14 mouse cellular contexts compared by ENCODE assay signal in genomic region chr2:20676379-20676778, GRCm38 (mm10).
DNase-seq lines count a peak whose midpoint lies in the region; ATAC-seq and TF ChIP-seq lines count a peak whose summit lies in the region.
"Had no signal": no experiment of that assay in that cellular context is flagged by ENCODE, and none has a peak within 500 bp of the region (broad histone marks: within the 10 kb centered on the region; RNA-seq: fewer than 3 reads in every experiment).

No protein-coding gene starts in this region.

- 0 out of 2 replicates have a peak, but pooled peaks have one; percentile 1 for TF ChIP-seq CTCF in cerebellum, adult 2 months (IDR thresholded peaks at IDR 0.05; ENCODE audit: borderline replicate concordance, insufficient read depth, low read depth, low read length)

- H3K4me1 ChIP-seq in cerebellum, adult 2 months (ENCODE audit: control insufficient read depth, insufficient read depth, low read length), result no peaks in the 10 kb centered on the region
- H3K4me1 ChIP-seq: forebrain, embryonic 12.5 days; heart, embryonic 10.5 days; hindbrain, embryonic 15.5 days; midbrain, embryonic 10.5 days; neural tube, embryonic 12.5 days had no signal

- DNase-seq in cerebellum, adult 2 months, result no peak
- no peak for DNase-seq in cerebellum, postnatal 36 days
- peak; percentile 33 for DNase-seq in kidney, postnatal 10 days
- DNase-seq in kidney, adult 11 months, result no peak
- peak; percentile 33 for DNase-seq in 416B (ENCODE audit: low read depth)
- peak; percentile 8 for DNase-seq in c-Kit-negative CD71-positive TER-119-positive erythroid progenitor cells, embryonic 14.5 days (ENCODE audit: low read depth, low spot score)
- no peak for DNase-seq in embryo, embryonic 10.5 days (ENCODE audit: low spot score)
- DNase-seq: embryo, embryonic 11 days had no signal

- no peak overlapping the region for H3K4me3 ChIP-seq in cerebellum, adult 2 months (replicated peaks; ENCODE audit: insufficient read depth, low read depth, low read length)
- H3K4me3 ChIP-seq: forebrain, embryonic 12.5 days; heart, embryonic 10.5 days; hindbrain, embryonic 15.5 days; midbrain, embryonic 10.5 days; neural tube, embryonic 12.5 days had no signal

- 96% methylated on average over 3 of the region's 3 CpGs for WGBS in cerebellum, adult 2 months

- no peak for TF ChIP-seq POLR2A in cerebellum, adult 2 months (IDR thresholded peaks at IDR 0.05; ENCODE audit: borderline replicate concordance, insufficient read depth, low read length)

- H3K27me3 ChIP-seq in cerebellum, adult 2 months (ENCODE audit: control insufficient read depth, insufficient read depth, low read length), result no peaks in the 10 kb centered on the region
- H3K27me3 ChIP-seq: forebrain, embryonic 12.5 days; hindbrain, embryonic 15.5 days; neural tube, embryonic 12.5 days had no signal

- ATAC-seq in frontal cortex, adult (ENCODE audit: low TSS enrichment), result no peak

- no peak overlapping the region for H3K27ac ChIP-seq in cerebellum, adult 2 months (ENCODE audit: insufficient read depth, low read length)
- H3K27ac ChIP-seq: forebrain, embryonic 12.5 days; heart, embryonic 10.5 days; hindbrain, embryonic 15.5 days; midbrain, embryonic 10.5 days; neural tube, embryonic 12.5 days had no signal

Comparison
In these comparisons a context has a peak if more than half of its experiments do, and no peak if none do; other contexts are left out.
1. DNase-seq: peak in kidney, postnatal 10 days (single experiment), 416B (single experiment) and c-Kit-negative CD71-positive TER-119-positive erythroid progenitor cells, embryonic 14.5 days (single experiment); none in cerebellum, adult 2 months (0 of 2), cerebellum, postnatal 36 days (0 of 2), kidney, adult 11 months (single experiment) and embryo, embryonic 10.5 days (single experiment).